Mouse (Mus musculus) heart, embryonic 16.5 days (tissue): ENCODE measurements around the gene Vav3. TPM values are rescaled to one million over a fixed set of nuclear protein-coding genes. Genes with fewer than 3 reads are reported as not detected.

Experiments
- ATAC-seq: fragments of 200-750 bp; cut with Nextera tagmentation; replicated peaks from 2 replicates; pipeline ENCODE4 v1.8.0; 2017; ENCODE audit warnings: moderate number of reproducible peaks; ENCODE audit not compliant: insufficient read depth, low FRiP score; ENCODE audit errors: extremely low read depth
- H3K27ac ChIP-seq: fragments of 300-500 bp; sonication (generic); 2 replicates; pipeline ENCODE4 v1.5.1; 2014; ENCODE audit warnings: mild to moderate bottlenecking, low read length, control low read depth, moderate library complexity
- H3K27me3 ChIP-seq: fragments of 300-500 bp; sonication (generic); 2 replicates; pipeline ENCODE4 v1.6.1; 2014; ENCODE audit warnings: low read length, mixed read lengths; ENCODE audit not compliant: control insufficient read depth, insufficient read depth
- H3K36me3 ChIP-seq: fragments of 300-500 bp; sonication (generic); 2 replicates; pipeline ENCODE4 v1.6.1; 2014; ENCODE audit not compliant: control insufficient read depth, insufficient read depth
- H3K4me1 ChIP-seq: fragments of 300-500 bp; sonication (generic); 2 replicates; pipeline ENCODE4 v1.6.1; 2014; ENCODE audit warnings: low read length, mixed read lengths; ENCODE audit not compliant: control insufficient read depth, insufficient read depth
- H3K4me2 ChIP-seq: fragments of 300-500 bp; sonication (generic); 2 replicates; pipeline ENCODE4 v1.6.1; 2014; ENCODE audit warnings: low read depth, mild to moderate bottlenecking, control low read depth, low read length
- H3K4me3 ChIP-seq: fragments of 300-500 bp; sonication (generic); 2 replicates; pipeline ENCODE4 v1.5.1; 2014; ENCODE audit warnings: mild to moderate bottlenecking, control low read depth, low read length
- H3K9ac ChIP-seq: fragments of 300-500 bp; sonication (generic); 2 replicates; pipeline ENCODE4 v1.6.1; 2014; ENCODE audit warnings: low read length, control low read depth
- H3K9me3 ChIP-seq: fragments of 300-500 bp; sonication (generic); replicated peaks from 2 replicates; pipeline ENCODE4 v1.6.1; 2016; ENCODE audit warnings: low read length; ENCODE audit not compliant: control insufficient read depth
- WGBS: fragments of 180-500 bp; shearing (Covaris S2); extraction: QIAGEN DNeasy Blood & Tissue Kit; methylation state at CpG from one replicate; pipeline ENCODE4 v1.1.7; 2014; 5-methylcytosine and 5-hydroxymethylcytosine counted together
- polyA plus RNA-seq: library from polyadenylated mRNA; unstranded; fragments of >200 nt; fragmentation: Nextera tagmentation; extraction: Ambion mirVana; gene quantifications from 2 replicates; pipeline ENCODE4 v1.2.1, GENCODE M21; 2015

Gene Vav3
- polyA plus RNA-seq, 1 experiment from 2014 or later = 8.0 TPM

GRCm38 (mm10) chr3:109341071-109341480 is 623 bp downstream of the Vav3 start:
- peak; percentile 56; the same call in 1 of the 2 replicates for ATAC-seq
- Histone ChIP-seq H3K27me3 (no peaks in the 10 kb centered on the region), H3K36me3 (no peaks in the 10 kb centered on the region), H3K9ac (peak overlapping the region; percentile 84), H3K4me3 (peak overlapping the region; percentile 82), H3K9me3 (no peaks in the 10 kb centered on the region), H3K27ac (peak overlapping the region; percentile 90), H3K4me2 (peak overlapping the region; percentile 94), H3K4me1 (peaks cover 2% of the 10 kb centered on the region)
- WGBS = 1% methylated on average over 18 of the region's 18 CpGs

GRCm38 (mm10) chr3:109341631-109342030 is 1.2 kb downstream of the Vav3 start:
- peak overlapping the region; percentile 90 for H3K27ac ChIP-seq
- H3K4me2 ChIP-seq = peak overlapping the region; percentile 94
- H3K4me1 ChIP-seq = peaks cover 2% of the 10 kb centered on the region
- ATAC-seq = no peak
- peak overlapping the region; percentile 82 for H3K4me3 ChIP-seq
- H3K27me3 ChIP-seq = no peaks in the 10 kb centered on the region
- peak overlapping the region; percentile 84 for H3K9ac ChIP-seq
- H3K36me3 ChIP-seq = no peaks in the 10 kb centered on the region
- no peaks in the 10 kb centered on the region for H3K9me3 ChIP-seq
- WGBS = 3% methylated on average over 8 of the region's 8 CpGs

- no peaks in the 10 kb centered on the region for H3K27me3 ChIP-seq
- no peak for ATAC-seq
- H3K36me3 ChIP-seq = no peaks in the 10 kb centered on the region
- H3K4me1 ChIP-seq = peaks cover 14% of the 10 kb centered on the region
- H3K4me2 ChIP-seq = no peak overlapping the region
- WGBS = 67% methylated on average over 4 of the region's 4 CpGs
- H3K9ac ChIP-seq = no peak overlapping the region
- H3K4me3 ChIP-seq = no peak overlapping the region
- H3K9me3 ChIP-seq = no peaks in the 10 kb centered on the region
- H3K27ac ChIP-seq = peak overlapping the region; percentile 46
Measured at GRCm38 (mm10) chr3:109351956-109352684, 11.7 kb downstream of the Vav3 start.

GRCm38 (mm10) chr3:109352690-109353089 is 12.2 kb downstream of the Vav3 start:
- WGBS = 72% methylated on average over 6 of the region's 6 CpGs
- Histone ChIP-seq H3K9ac (no peak overlapping the region), H3K4me2 (no peak overlapping the region), H3K27ac (peak overlapping the region; percentile 37), H3K36me3 (no peaks in the 10 kb centered on the region), H3K4me3 (no peak overlapping the region), H3K9me3 (no peaks in the 10 kb centered on the region), H3K27me3 (no peaks in the 10 kb centered on the region), H3K4me1 (peaks cover 14% of the 10 kb centered on the region)
- no peak for ATAC-seq

- Histone ChIP-seq H3K9ac (no peak overlapping the region), H3K36me3 (no peaks in the 10 kb centered on the region), H3K4me1 (peaks cover 14% of the 10 kb centered on the region), H3K27ac (no peak overlapping the region), H3K4me2 (no peak overlapping the region), H3K4me3 (no peak overlapping the region), H3K9me3 (no peaks in the 10 kb centered on the region), H3K27me3 (no peaks in the 10 kb centered on the region)
- WGBS = 73% methylated on average over 5 of the region's 5 CpGs
- ATAC-seq = no peak
Measured at GRCm38 (mm10) chr3:109353814-109354213, 13.4 kb downstream of the Vav3 start.

GRCm38 (mm10) chr3:109355158-109355557 is 14.7 kb downstream of the Vav3 start:
- no peaks in the 10 kb centered on the region for H3K36me3 ChIP-seq
- 68% methylated on average over 5 of the region's 5 CpGs for whole genome bisulfite sequencing

GRCm38 (mm10) chr3:109360746-109361145 is 20.3 kb downstream of the Vav3 start:
- ATAC-seq = no peak
- no peak overlapping the region for H3K27ac ChIP-seq
- no peaks in the 10 kb centered on the region for H3K9me3 ChIP-seq
- 73% methylated on average over 4 of the region's 4 CpGs for WGBS
- no peaks in the 10 kb centered on the region for H3K36me3 ChIP-seq
- no peak overlapping the region for H3K4me3 ChIP-seq
- peaks cover 21% of the 10 kb centered on the region for H3K4me1 ChIP-seq
- H3K27me3 ChIP-seq = no peaks in the 10 kb centered on the region
- H3K9ac ChIP-seq = no peak overlapping the region
- H3K4me2 ChIP-seq = no peak overlapping the region

More at GRCm38 (mm10) chr3:109355158-109355557, 14.7 kb downstream of the Vav3 start:
- Histone ChIP-seq H3K9me3 (no peaks in the 10 kb centered on the region), H3K9ac (no peak overlapping the region), H3K4me1 (peaks cover 14% of the 10 kb centered on the region), H3K4me2 (no peak overlapping the region), H3K4me3 (no peak overlapping the region), H3K27me3 (no peaks in the 10 kb centered on the region), H3K27ac (no peak overlapping the region)
- no peak for ATAC-seq

- no peak for ATAC-seq
- peak overlapping the region; percentile 53 for H3K27ac ChIP-seq
- H3K4me2 ChIP-seq = peak overlapping the region; percentile 18; the same call in 1 of the 2 replicates
- peaks cover 27% of the 10 kb centered on the region for H3K4me1 ChIP-seq
- no peaks in the 10 kb centered on the region for H3K27me3 ChIP-seq
- H3K9ac ChIP-seq = no peak overlapping the region
- 64% methylated on average over 5 of the region's 5 CpGs for WGBS
- no peaks in the 10 kb centered on the region for H3K36me3 ChIP-seq
- H3K9me3 ChIP-seq = no peaks in the 10 kb centered on the region
- no peak overlapping the region for H3K4me3 ChIP-seq
Measured at GRCm38 (mm10) chr3:109361882-109362281, 21.4 kb downstream of the Vav3 start.

- H3K27ac ChIP-seq = peak overlapping the region; percentile 53
- H3K4me3 ChIP-seq = no peak overlapping the region
- H3K36me3 ChIP-seq = no peaks in the 10 kb centered on the region
- H3K9me3 ChIP-seq = no peaks in the 10 kb centered on the region
- no peaks in the 10 kb centered on the region for H3K27me3 ChIP-seq
- ATAC-seq = no peak
- peaks cover 27% of the 10 kb centered on the region for H3K4me1 ChIP-seq
- no peak overlapping the region for H3K4me2 ChIP-seq
- no peak overlapping the region for H3K9ac ChIP-seq
- WGBS = 54% methylated on average over 3 of the region's 3 CpGs
Measured at GRCm38 (mm10) chr3:109362310-109362709, 21.9 kb downstream of the Vav3 start.
